Mouse (Mus musculus): ENCODE data around the gene Rundc3a.
"Not testable (repeated sequence)": the region's sequence is repeated elsewhere in the genome, so short reads cannot be mapped to it uniquely, and the experiment has no call there.

The Rundc3a gene

GRCm38 (mm10) chr11:102393238-102393634 is at the start of gene Rundc3a:
Gene Rundc3a (plus strand): TSS chr11:102393403.
- DNase-seq (ENCODE audit: low spot score): peak; percentile 95

GRCm38 (mm10) chr11:102344458-102344857 is 48.7 kb upstream of the Rundc3a start:
- no peak for DNase-seq (ENCODE audit: low spot score)

GRCm38 (mm10) chr11:102346926-102347325 is 46.3 kb upstream of the Rundc3a start:
- no peak for DNase-seq (ENCODE audit: low spot score)

- no peak for DNase-seq (ENCODE audit: low spot score)
Measured at GRCm38 (mm10) chr11:102347683-102348082, 45.5 kb upstream of the Rundc3a start.

GRCm38 (mm10) chr11:102348101-102348585 is 45.1 kb upstream of the Rundc3a start:
- no peak for DNase-seq (ENCODE audit: low spot score)

GRCm38 (mm10) chr11:102348771-102349170 is 44.4 kb upstream of the Rundc3a start:
- DNase-seq (ENCODE audit: low spot score): no peak

- no peak for DNase-seq (ENCODE audit: low spot score)
Measured at GRCm38 (mm10) chr11:102349189-102349954, 43.8 kb upstream of the Rundc3a start.

GRCm38 (mm10) chr11:102350416-102350815 is 42.8 kb upstream of the Rundc3a start:
- no peak for DNase-seq (ENCODE audit: low spot score)

GRCm38 (mm10) chr11:102350981-102351523 is 42.2 kb upstream of the Rundc3a start:
- no peak for DNase-seq (ENCODE audit: low spot score)

- no peak for DNase-seq (ENCODE audit: low spot score)
Measured at GRCm38 (mm10) chr11:102352378-102352777, 40.8 kb upstream of the Rundc3a start.

- no peak for DNase-seq (ENCODE audit: low spot score)
Measured at GRCm38 (mm10) chr11:102353021-102353431, 40.2 kb upstream of the Rundc3a start.

- DNase-seq (ENCODE audit: low spot score): no peak
Measured at GRCm38 (mm10) chr11:102355501-102355900, 37.7 kb upstream of the Rundc3a start.

- DNase-seq (ENCODE audit: low spot score): no peak
Measured at GRCm38 (mm10) chr11:102356190-102356589, 37.0 kb upstream of the Rundc3a start.

- no peak for DNase-seq (ENCODE audit: low spot score)
Measured at GRCm38 (mm10) chr11:102356636-102357350, 36.4 kb upstream of the Rundc3a start.

GRCm38 (mm10) chr11:102358365-102358764 is 34.8 kb upstream of the Rundc3a start:
- no peak for DNase-seq (ENCODE audit: low spot score)

- DNase-seq (ENCODE audit: low spot score): no peak
Measured at GRCm38 (mm10) chr11:102361776-102362495, 31.3 kb upstream of the Rundc3a start.

- no peak for DNase-seq (ENCODE audit: low spot score)
Measured at GRCm38 (mm10) chr11:102363623-102364022, 29.6 kb upstream of the Rundc3a start.

- no peak for DNase-seq (ENCODE audit: low spot score)
Measured at GRCm38 (mm10) chr11:102364570-102365371, 28.4 kb upstream of the Rundc3a start.

GRCm38 (mm10) chr11:102365699-102366098 is 27.5 kb upstream of the Rundc3a start:
- DNase-seq (ENCODE audit: low spot score): no peak

- DNase-seq (ENCODE audit: low spot score): not testable (repeated sequence)
Measured at GRCm38 (mm10) chr11:102366103-102366502, 27.1 kb upstream of the Rundc3a start, which contains the start of gene Slc4a1. Gene Slc4a1 (minus strand): TSS chr11:102366203.
